Mouse (Mus musculus): ENCODE measurements around the gene Crmp1. TPM values are rescaled to one million over a fixed set of nuclear protein-coding genes. Genes with fewer than 3 reads are reported as not detected.

Crmp1 gene
- polyA plus RNA-seq (2017; shearing (Covaris generic)): 10 to 100 TPM; 11.2 to 11.5 TPM

DNA sequence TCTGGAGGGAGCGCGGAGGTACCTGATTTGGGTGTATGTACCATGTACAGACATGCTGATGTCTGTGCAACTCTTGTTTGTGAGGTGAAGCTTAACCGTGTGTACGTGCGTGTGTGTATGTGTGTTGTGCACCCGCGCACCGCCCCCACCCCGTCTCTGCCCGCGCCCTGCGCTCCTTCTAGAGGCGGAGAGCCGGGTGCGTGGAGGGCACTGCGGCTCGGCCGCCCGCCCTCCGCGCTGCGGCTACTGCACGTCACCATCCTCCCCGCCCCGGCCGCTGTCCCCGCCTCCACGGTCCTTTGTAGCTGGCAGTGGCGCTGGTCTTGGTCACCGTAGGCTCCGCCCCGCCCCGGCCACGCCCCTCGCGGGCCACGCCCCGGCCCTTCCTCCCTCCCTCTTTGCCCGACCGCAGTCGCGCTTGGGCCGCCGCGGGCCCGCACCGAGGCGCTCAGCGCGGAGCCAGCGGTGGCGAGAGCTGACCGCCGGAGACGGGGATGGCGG lies at the start of gene Crmp1:
Crmp1 (plus strand) TSS at position 290 of the 501 bp plus-strand sequence.
- no peak for ATAC-seq

DNA sequence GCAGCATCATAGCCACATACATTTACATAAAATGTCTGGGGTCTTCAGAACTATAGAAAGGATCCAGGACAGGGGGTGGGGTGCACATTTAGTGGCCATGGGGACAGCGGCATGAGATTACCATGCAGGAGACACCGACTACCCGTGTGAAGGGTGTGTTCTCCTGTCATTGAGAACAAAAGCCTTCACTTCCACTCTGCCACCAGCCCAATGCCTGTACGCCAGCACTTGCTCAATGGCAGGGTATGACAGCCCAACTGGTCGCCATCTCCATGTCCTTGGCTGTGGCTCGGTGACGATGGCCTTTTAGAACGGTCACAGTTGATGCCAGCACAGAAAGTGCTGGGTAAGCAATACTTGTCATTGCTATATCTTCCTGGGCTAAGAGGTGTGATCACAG lies 45.5 kb upstream of the Crmp1 start:
- ATAC-seq: no peak

DNA sequence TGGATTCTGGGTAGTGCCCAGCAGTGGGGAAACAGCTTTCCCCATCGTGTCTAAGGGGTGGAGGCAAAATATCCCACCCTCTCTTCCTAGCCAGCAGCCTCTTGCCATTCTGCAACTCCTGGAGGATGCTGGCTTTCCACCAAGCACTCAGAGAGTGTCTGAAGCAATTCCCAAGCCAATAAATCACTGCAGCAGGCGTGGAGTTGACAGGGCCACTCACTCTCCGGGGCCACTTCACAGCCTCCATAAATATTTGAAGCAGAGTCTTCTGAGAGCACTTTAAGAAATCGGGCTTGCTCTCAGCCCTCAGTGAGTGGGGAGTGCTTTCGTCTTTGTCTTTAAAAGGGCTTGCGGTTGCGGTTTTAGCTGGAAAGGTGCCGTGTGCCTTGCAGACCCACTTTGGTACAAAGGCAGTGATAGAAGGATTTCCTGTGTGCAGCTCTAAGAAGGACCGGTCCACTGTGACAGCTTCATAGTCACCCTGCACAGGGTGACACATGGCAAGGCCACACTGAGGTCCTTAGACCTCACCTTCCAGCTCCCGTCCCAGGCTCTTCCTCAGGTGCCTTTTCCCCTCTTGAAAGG lies 45.0 kb upstream of the Crmp1 start:
- peak; percentile 73 for ATAC-seq

DNA sequence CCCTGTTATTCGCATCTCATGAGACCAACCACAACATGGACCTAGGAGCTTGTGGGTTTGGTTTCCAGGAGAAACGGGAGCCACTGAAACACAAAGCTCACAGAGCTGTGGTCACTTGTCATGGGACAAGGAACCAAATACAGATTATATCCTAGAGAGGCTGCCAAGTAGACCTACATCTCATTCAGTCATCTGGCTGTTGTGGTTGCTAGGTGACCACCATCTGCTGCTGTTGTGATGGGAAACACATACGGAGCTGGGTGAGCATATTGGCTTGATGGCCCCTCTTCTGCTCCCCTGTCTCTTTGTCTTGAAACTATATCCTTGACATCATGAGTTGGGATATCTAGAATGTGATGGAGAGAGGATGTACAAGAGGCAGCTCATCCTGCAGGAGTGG lies 44.3 kb upstream of the Crmp1 start:
- no peak for ATAC-seq

DNA sequence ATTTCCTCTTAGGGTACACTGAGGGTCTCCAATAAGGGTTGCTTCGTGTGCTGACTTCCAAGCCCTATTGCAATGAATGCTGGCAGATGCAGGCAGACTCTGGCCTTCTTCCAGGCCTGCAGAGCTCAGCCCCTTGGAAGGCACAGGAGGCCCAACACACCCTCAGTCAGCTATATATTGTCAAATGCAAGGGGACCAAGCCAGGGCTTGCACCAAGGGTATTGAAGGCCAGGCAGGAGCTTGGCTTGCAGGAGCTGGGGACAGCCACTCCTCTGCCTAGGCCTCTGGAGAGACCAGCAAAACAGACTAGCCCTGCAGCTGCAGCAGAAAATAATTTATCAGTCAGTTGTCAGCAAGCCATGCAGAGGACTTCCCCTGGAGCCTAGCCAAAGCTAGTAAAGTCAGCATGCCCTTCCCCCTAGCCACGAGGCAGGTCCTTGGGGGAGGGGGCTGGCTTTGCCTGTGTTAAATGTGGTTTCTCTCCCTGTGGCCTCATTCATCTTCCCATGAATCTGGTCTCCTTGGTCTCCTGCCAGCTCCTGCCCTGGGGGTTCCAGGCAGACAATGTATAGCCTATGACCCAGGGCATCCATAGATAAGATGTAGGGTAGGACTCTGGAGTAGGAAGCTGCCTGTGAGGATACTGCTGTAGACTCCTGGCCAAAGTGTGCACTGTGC lies 43.6 kb upstream of the Crmp1 start:
- no peak for ATAC-seq

DNA sequence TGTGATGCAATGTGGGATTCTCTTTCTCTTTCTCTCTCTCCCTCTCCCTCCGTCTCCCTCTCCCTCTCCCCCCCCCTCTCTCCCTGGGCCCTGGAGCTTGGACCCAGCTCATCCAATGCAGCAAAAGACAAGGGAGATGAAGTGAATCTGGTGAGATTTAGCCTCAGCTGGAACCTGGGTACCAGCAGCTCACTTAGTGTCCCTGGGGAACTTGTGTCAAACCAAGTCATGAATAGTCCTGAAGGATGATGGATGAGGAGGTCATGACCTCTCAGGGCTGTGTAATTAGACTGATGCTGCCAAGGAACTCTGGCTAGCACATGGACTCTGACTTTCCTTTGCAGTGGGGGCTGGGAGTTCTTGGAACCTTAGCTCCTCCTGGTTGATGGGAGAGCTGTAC lies 39.5 kb upstream of the Crmp1 start:
- ATAC-seq: no peak

DNA sequence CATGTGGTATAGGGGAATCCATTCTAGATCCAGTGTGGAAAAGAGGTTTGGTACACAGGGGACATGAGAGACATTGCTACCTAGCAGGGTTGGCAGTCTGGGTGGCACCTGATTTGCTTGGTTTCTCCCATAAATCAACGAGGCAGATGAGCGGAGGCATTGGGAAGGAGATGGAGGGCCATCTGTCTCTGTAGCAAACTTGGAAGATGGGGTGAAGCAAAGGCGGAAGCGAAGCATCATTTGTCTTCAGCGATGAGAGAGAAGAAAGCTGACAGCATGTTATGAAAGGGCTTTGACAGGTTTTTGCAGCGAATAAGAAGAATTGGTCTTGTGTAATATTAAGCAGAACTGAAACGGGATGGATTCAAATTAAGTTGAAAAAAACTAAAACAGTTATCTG lies 36.9 kb upstream of the Crmp1 start:
- ATAC-seq: no peak

DNA sequence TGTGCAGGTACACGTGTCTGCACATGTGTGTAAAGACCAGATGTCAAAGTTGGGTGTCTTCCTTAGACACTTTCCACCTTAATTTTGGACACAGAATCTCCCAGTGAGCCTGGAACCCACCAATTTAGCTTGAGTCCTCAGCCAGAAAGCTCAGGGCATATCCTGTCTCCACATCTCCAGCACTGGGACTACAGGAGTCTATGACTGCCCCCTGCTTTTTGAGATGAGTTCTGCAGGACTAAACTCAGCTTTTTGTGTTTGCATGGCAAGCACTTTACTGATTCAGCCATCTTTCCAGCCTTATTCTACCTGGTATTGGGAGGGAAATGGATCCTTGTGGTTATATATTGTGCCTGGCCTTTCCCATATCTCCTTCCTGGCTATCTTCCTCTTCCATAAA lies 36.3 kb upstream of the Crmp1 start:
- ATAC-seq: no peak

DNA sequence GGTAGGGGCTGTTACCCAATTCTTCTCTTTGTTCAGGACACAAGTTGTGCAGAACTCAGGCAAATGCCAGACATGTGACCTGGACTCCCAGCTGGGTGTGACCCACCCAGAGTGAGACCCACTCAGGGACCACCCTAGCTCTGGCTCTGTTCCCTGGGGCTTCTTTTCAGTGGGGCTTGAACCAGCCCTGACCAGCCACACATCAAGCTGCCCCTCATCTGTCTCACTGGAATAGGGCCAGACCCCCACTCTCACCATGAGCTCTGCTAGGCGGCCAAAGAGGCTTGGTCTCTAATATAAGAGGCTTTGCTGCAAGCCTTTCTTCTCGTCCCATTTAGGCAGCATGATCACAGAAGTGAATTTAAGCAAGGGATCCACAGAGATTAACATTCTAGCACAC lies 35.4 kb upstream of the Crmp1 start:
- no peak for ATAC-seq

DNA sequence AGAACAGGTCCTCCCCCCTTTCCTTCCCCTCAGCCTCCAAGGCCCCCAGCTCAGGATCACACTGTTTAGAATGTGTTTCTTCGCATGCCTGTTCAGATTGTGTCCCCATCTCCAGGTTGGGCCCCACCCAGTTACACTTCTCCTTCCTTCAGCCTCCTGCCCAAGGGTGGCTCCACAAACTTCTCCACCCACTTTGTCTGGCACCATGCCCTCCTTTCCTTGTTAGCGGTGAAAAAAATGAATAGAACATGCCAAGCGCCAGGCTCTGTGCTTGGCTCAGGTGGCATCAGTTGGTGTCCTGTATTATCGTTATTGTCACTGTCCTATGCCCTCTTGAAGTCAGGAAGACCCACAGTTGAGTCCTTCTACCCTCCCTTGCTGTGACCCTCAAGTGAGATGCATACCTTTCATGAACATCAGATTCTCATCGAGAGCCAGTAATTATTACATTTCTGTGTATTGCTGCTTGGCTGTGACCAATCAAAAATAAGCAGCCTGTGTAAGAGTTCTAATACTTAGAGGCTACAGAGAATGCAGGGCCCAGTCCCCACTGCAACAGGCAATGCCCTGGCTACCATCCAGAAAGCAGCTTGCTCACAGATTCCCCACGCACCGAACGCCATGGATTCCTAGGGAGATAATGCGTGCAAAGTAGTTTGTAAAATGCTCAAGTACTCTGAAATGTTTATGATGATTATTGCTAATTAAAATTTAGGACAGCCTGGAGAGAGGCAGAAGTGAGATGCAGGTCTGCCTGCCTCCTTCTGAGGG lies 28.6 kb upstream of the Crmp1 start:
- ATAC-seq: no peak

DNA sequence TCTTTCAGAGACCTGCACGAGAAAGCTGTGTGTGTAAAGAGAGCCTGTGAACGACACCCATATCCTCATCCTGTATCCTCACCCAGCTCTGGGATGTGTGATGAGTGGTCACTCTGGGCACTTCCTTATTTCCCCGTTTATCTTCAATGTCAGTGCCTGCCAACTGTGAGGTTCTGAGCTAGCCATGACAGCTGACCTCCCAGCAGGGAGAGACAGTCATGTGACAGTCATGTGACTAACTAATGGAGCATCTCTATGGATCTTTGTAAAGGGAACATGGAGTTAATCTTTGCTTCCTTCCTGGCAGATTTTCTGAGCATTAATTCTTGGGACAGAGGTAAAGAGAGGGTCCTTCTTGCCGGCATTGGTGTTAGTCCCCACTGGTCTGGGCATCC lies 28.0 kb upstream of the Crmp1 start:
- ATAC-seq: no peak

DNA sequence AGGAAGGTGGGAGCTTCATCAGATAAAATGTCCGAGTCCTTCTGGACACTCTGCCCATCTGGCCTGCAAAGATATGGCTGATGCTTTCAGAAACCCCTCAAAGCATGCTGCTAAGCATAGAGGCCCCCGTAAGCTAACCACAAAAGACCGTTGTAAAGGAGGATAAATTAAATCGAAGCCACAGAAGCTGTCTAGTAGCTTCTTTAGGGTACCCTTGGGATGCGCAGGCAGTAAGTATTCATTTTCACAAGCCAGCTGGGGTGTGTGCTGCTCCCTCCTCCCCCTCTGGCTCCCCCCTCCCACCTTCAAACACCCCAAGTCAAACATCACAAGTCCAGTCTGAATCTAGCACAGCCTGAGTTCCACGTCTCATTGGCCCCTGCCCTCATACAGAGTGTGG lies 27.1 kb upstream of the Crmp1 start:
- no peak for ATAC-seq

DNA sequence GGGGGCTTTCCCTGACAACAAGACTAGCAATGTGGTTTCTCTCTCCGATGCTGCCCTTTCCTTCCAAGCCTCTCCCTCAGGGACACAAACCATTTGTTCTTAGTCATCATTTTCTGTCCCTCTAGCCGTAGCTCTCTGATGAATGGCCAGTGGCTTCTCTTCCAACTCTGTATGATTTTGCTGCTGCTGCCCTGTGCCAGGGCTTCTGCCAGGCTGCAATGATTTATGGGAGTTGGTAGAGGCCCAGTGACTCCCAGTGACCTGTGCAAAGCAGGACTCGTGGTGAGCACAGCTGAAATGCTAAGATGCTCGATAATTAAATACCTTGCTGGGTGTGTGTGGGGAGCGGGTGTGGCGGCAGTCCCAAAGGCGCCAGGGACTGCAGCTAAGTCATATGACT lies 26.5 kb upstream of the Crmp1 start:
- no peak for ATAC-seq

DNA sequence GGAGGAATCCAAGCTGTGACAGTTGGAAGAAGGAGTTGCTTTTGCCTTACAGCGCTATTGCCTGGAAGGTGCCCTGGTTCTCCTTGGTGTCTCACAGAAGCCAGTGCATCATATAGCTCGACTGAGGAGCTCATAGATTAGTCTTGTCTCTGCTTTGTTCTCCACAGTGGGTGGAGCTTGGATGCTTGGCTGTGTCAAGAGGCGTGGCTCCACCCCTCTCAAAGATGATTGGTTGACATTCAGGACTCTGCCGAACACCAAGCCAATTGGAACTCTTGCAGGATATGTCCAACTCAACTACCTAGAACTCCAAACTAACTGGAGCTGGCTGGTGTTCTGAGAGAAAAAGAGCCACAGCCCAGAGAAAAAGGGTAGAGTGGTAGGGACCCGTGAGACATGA lies 22.1 kb upstream of the Crmp1 start:
- ATAC-seq: no peak

DNA sequence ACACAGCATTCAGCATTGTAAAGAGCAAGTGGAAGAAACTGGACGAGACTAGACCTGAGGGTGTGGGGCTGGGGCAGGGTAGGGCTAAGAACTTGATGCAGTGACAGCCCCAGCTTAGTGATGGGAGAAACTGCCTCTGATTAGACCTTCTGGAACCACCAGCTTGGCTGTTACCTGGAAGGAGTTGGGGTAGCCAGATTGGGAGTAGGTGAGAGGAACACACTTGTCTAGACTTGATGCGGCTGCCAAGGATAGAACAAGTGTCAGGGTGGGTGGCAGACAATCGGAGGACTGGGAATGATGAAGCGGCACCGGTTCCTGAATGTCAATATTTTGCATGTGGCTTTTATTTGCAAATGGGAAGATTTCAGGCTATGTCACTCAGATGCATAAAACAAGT lies 21.2 kb upstream of the Crmp1 start:
- no peak for ATAC-seq

DNA sequence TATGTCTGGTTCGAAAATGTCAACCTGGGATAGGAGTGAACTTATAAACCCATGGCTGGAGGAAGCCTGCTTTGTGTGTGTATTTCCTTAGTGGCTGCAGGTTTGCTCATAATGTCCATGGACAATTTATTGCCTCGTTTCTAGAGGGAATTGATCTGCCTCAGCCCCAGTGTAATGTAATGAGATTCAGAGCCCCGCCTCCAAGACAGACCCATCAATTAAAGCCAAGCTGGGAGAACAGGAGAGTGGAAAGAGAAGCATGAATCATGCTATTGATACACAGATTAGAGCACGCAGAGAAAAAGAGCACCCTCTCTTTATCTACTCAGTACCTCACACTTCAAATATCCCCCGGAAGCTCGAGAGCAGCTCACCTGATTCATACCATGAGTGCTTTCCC lies 20.2 kb upstream of the Crmp1 start:
- no peak for ATAC-seq

DNA sequence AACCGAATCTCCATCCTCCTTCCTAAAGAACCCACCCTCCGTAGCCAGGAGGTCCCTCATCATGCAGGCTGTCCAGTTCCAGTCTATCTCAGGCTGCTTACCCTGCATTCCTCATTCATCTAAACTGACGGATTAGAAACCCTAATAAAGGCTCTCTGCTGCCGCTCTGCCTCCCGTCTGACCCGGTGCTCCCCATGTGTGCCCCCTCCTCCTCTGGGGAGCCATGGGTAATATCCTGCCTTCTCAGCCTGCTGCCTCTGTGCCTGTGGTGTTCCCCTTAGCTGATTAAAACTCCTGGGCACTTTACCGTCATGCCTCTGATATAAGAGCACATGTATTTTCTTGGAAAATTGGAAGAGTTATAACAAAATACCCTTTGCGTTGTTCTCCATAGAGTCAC lies 19.4 kb upstream of the Crmp1 start:
- ATAC-seq: no peak

DNA sequence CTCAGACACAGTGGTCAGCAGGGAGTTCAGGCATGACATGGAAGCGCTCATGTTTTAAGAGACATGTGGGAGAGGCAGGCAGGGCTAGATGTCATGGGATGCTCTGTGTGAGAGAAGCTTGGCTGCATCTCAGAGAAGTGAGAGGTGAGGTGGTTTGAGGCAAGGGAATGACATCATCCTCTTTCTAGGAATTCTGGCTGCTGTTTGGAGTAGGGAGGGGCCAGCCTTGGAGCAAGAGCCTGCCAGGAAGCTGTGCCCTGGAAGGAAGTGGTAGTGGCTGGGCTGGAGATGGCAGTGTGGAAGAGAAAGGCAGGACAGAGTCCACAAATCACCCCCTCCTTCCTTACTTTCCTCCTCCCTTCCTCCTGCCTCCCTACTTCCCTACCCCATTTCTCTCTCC lies 16.0 kb upstream of the Crmp1 start:
- no peak for ATAC-seq

DNA sequence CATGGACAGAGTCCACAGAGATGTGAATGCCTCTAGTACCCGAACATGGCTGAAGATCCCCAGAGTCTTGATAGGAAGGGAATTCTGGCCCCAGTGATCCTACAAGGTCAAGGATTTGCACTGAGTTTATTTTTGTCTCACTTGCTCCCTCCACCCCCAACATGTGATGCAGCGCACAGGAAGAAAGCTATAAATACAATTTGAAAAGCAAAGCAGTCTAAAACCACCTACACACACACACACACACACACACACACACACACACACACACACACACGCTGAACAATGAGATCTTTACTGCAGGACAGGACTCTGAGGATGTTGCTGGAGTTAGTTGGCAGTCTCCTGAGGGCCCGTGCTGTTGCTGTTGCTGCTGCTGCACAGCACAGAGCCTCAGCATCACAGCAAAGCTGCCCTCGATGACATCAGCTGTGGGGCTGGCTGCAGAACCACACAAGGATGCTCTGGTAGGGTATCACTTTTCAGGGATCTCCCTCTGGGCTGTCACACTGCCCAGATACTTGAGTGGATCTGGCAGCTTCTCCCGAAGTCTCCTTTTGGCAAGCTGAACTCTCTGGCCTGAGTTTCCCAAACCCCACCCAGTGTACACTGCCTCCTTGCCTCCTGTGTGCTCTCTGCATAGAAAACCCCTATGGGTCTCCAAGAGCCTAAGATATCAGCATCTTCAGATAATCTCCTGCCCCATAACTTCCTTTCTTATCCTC lies 13.6 kb upstream of the Crmp1 start:
- ATAC-seq: no peak

DNA sequence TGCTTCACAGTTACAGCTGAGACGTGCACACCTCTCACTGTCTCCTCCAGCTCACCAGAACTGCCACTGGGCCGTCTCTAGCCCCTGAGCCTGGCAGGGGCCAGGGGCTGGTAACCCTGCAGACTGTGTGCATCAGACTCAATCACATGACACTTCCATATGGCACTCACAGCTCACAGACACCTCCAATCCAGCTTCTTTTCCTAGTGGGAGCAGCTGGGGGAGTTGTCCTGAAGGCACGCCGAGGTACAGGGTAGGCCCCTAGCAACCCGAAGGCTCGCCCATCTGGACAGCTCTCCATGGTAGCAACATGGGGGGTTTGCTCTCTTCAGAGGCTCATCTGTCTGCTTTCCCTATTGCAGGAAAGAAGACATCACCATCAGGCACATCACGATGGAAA lies 12.8 kb upstream of the Crmp1 start:
- no peak for ATAC-seq

DNA sequence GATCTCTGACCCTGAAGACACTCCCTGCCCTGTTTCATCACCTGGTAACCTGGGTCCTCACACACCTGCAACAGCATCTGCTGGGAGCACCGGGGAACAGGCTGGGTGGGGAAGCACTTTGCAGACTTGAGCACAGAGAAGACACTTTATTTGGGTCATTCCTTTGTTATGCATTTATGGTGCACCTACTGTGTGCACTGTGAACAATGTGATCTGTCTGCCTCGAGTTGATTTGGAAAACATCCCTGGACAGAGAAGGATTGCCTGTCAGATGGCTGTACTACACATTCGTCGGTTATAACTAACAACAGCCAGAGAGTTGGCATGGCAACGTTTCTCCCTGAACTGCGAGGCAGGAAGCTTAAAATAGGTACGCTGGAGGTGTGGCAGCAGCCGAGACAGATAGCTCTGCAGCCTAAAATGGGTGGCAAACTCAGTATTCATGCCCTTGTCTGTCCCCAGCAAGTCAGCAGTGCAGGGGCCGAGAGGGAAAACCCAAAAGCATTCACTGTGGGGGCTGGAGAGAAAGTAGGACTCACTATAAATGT lies 8.7 kb upstream of the Crmp1 start:
- no peak for ATAC-seq

DNA sequence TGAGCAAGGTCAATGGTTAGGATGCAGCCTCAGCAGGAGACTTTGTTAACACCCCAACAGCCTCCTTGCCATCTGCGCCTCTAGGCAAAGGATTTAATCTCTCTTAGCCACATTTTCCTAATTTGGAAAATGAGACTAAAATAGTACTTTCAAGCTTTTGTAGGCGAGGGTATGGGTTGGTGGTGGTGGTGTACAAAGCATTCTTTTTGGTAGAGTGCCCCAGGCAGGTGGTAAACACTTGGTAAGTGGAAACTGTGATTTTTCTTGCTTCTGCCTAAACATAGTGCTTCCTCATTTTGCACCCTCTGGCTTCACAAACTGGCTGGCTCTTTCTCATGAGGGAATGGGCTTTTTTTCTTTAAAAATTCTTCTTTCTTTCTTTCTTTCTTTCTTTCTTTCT lies 3.1 kb upstream of the Crmp1 start:
- ATAC-seq: no peak

DNA sequence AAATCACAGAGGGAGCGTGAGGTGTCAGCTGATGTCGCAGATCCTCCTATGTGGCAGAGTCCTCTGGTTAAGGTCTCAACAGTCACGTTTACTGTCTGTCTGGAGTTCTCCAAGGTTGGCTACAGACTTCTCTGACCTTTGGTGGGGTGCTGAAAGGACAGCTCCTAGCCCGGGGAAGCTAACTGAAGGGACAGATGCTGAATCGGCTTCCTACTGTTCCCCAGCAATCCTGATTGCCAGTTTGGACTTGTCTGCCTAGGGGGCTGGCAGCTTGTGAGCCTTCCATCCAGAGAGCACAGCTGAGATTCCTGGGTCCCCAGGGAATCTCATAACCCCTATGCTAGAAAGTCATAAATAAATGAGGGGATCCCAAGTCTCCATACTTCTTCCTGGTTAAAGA lies 1.2 kb upstream of the Crmp1 start:
- ATAC-seq: no peak
